Mouse (Mus musculus): ENCODE results near the gene Snrk.
"Not testable (repeated sequence)": the region's sequence is repeated elsewhere in the genome, so short reads cannot be mapped to it uniquely, and the experiment has no call there.

Snrk gene

DNA sequence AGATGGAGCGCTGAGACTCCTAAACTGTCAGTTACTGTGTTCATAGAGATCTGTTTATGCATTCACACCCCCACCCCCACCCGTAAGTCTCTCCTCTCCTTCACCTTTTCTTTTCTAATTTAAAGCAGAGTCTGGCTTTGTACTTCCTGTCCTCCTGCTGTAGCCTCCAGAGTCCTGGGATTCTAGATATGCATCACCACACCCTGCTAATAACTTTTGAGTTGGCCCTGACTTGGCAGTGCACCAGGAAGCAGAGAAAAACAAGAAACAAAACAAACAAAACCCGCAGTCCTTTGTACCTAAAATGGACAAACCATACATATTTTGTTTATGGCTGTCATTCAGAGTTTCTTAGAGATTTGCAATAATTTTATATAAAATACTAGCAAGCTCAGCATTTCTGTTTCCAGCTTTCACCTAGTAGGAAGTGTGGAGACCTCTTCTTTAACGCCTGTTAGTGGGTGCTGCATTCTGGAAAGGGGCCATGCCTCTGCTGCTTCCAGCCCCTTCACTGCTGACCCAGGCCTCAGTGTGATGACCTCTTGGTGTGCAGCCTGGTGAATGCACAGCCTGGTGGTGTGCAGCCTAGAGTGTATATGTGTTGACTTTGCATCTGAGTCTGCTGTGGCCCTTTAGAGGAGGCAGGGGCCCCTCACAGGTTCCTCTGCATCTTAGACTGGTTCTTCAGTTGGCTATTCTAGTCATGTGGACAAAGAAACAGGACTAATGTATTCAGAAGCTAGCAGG is 29.2 kb downstream of the Snrk start:
- no peak for DNase-seq

DNA sequence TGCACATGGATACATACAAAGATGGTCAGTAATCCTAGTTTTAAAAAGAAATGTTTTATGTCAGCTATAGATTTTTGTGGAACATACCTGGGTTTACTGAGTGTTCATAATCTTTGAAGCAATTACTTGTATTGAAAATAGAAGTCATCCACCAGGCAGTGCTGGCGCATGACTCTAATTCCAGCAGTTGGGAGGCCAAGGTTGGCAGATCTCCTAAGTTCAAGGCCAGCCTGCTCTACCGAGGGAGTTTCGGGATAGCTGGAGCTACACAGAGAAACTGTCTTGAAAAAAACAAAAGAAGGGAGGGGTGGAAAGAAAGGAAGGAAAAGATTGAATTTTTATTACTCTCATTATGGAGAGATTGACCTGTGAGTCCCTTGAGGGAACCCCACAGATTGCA is 31.3 kb downstream of the Snrk start:
- DNase-seq, result no peak

DNA sequence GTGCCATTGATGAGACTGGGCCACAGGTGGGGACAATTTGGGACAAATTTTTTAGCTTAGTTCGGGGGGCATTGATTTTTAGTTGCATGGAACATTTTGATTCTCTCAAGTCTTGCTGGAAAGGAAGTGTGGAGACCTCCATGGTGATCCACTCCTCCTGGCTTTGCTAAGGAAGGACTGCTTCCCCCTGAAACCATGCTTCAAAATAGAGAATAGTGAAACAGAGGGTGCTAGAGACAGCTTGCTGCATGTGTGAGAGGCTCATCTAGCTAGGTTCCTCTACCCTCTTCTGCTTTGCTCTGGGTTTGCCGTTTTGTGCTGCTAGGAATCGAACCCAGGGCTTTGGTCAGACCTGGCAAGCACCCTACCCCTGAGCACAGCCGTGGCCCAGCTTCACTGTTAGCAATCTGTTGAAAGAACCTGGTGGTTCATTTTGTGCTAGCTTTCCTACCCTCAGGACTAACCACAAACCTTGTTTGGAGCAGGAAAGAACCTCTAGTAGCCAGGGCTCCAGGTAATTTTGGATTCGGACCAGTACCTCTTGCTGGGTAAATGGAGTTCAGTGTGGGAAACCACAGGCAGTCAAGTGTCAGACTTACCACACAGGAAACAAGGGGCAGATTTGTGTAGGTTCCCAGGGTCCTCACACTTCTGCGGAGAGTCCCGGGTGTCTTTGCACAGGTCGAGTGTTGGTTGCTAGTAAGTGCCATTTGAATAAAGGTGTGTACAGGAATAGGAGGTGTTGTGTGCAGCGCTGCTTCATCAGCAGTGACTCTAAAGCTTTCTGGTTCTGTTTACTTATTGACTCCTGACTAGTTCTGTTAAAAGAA is 33.1 kb downstream of the Snrk start:
- no peak for DNase-seq

DNA sequence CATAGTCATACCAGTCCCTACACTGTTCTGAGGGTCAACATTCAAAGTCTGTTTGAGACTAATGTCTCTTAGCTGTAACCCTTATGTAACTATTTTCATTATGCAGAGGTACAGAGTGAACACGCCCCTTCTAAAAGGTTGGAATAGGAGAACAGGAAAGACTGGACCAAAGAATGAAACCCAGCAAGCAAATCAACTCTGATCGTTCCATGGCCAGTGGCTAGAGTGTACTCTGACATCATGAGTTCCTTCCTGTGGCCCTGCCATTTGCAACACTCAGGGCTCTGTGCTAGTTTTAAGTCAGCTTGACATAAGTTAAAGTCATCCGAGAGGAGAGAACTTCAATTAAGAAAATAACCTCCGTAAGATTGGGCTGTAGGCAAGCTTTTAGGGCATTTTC is 35.0 kb downstream of the Snrk start:
- DNase-seq, result peak; percentile 45

DNA sequence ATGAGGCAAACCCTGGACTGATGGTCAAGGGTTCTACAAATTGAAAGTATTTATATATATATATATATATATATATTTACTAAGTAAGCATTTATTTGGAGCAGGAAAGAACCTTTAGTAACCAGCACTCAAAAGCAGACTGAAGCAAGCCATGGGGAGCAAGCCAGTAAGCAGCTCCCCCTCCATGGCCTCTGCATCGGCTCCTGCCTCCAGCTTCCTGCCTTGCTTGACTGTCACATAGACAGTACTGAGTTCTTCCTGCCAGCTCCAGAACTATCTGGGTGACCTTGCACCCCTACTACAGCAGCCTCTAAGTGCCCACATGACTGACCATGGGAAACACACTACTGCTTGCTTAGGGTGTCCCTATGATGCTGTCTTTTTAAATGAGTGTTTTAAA is 35.4 kb downstream of the Snrk start:
- DNase-seq, result no peak

DNA sequence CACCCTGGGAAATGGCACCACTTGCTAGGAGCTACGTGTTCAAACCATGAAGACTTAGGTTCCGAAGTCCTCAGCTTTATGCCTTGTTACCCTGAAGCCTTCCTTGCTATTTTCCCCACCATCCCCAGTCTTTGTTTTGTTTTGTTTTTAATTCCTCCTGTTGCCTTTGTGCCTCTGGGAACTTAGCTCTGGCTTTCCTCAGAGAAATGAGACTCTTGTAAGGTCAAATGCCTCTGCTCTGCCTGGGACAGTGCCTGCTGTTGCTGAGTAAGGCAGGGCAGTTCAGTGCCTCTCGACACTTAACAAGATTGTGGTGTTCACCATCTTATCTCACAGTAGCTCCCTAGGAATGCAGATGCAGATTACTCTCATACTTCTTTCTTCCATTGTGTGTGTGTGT is 36.4 kb downstream of the Snrk start:
- no peak for DNase-seq

DNA sequence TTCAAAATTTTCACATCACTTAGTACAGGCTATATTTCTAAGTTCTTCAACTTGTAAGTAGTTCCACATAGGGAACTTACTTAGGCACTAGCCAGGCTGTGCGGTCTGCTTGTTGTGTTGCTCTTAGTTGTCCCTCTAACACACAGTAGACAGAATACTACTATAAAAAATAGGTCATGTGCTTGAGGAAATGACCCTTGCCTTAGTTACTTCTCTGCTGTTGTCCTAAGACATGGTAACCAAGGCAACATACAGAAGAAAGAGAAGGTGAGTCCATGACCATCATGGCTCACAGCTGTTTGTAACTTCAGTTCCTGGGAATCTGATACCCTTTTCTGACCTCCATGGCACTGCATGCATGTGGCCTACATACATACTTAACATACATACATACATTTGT is 38.1 kb downstream of the Snrk start:
- DNase-seq, result no peak

DNA sequence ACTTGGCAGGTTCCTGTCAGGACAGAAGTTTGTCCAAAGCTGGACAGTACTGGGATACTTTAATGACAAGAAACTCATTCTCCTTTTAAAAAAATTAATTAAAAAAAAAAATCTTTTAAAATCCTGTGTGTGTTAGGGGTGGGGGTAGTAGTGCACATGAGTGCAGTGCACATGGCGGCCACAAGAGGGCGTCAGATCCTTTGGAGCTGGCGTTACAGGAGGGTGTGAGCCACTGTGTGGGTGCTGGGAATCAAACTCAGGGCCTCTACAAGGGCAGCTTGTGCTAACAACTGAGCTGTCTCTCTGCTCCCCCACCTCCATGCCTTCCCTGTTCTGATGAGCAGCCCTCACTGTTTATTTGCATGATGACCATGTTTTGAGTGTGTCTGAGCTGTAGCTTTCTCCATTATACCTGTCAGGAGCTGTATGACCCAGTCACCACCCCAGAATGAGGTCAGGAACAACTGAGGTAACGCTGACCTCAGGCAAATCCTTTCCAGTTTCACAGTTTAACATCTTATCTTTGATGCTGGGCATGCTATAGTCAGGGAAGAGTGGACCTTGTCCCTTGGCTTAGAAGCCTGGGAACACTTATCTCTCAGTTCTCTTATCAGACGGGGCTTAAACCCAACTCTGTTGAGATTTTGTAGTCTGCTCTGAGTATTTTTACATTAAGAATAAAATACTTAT is 39.5 kb downstream of the Snrk start:
- DNase-seq, result no peak

DNA sequence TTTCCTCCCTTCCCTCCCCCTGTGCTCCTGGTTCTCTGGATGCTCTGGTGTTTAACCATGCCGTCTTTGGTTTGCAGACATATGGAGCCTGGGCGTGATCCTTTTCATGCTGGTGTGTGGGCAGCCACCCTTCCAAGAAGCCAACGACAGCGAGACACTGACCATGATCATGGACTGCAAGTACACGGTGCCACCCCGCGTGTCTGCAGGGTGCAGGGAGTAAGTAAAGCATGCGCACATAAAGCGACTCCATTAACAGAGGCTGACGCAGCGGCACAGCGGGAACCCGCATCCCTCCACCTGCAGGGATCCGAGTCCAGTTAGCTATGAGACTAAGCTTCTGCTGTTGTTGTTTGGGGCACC is 40.0 kb downstream of the Snrk start:
- DNase-seq, result no peak

DNA sequence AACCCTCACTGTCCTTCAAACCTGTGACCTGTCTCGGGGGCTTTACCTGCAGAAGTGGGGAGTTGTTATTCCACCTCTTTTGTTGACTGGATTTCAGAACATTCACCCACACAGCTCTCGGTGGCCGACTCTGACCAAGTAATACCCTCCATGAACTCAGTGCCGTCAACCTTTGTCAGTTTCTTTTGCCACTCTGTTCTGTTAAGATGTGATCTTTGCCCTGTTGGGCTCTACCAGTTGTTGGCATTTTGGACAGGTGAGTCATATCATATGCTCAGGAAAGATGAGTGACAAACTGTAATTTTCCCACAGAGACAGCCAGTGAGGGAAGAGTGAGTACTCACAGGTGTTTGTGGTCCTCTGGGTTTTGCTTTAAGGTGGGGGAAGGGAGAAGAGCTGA is 47.5 kb downstream of the Snrk start:
- DNase-seq, result no peak

DNA sequence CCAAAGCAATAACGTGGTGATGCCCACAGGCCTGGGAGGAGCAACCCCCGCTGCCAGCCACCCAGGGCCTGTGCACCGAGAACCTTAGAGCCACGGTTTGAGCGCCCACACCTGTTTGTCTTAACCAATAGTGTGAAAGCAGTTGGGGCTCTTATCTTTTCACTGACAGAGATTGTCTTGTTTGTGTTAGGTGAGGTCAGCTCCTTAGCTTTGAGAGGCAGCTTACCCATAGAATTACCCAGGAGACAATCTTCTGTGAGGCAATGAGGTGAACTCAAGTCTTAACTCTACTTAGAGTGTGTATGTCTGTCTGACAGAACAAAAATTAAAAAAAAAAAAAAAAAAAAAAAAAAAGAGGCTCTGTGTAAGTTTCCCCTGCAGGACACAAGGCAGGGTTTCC is 50.7 kb downstream of the Snrk start:
- DNase-seq, result not testable (repeated sequence)

DNA sequence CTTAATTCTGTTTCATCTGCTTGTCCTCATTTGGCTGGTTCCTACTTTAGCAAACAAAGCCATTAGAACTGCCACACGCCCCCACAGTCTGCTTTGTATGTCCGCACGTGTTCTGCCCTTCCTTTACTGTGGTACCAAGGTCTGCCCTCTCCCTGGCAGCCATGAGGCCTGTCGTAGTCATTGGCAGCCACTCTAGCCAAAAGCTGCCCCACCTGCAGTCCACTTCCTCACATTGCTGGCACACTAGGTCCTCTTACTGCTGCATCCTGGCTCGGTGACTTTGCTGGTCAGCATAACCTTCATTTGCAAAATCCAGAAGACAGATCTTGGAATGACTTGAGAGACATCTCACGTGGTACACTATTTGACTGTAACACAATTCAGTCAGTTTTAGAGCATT is 52.8 kb downstream of the Snrk start:
- no peak for DNase-seq

DNA sequence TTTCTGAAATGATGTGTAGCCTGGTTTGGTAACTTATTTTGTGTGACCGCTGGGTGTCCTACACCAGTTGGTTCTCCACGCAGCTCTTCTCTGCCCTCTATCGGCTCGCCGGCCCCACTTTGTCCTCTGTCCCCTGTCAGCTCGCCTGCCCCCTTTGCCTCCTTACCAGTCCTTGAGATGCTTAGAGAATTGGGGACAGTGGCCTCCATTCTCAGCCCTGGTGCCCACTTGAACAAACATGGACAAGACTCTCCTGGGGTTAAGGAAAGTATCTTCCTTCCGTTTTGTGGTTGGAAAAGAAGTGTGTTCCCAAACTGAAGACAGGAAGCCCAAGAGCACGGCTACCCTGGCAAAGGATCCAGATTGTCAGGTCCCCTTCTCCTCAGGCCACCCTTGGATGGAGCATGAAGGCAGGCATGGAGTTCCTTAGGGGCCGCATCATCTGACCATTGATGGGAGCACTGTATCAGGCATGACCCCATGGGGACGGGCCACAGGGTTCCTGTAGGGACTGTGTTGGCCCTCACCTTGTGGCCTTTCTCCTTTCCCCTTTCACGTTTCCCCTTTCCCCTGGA is 55.6 kb downstream of the Snrk start:
- DNase-seq, result no peak

DNA sequence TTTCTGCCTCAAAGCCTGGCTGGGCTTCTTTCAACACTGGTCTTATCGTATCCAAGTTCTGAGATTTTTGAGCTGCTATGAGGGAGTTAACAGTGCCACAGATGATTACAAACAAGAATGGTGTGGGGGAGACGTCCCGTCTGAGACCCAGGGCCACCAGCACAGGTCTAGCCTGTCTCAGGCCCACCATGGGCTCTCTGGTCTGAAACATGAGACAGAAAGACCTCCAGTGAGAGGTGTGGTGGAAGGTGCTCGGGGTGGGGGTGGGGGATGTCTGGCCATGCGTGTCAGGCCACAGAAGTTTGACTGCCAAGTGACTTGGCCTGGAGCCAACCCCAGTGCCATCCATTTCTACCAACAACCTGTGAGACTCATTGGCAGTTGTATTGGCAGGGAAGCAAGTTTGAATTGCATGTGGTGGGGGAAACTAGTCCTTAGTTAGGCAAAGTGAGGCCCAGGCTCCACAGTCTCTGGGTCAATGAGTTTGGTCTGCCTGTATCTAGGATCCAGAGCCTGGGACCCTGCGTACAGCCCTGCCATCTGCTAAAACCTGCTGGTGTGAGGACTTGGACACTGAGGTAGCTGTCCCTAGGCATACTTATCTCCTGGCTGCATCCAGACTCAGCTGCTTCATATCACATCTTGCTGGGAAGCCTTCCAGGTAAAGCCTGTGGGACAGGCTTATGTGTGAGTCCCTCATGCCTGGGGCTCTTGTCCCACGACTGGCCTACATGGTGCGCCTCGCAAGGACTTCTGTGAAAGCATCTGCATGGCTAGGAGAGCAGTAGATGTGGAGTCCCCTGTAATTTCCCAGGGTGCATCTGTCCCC is 56.6 kb downstream of the Snrk start:
- peak; percentile 72 for DNase-seq

DNA sequence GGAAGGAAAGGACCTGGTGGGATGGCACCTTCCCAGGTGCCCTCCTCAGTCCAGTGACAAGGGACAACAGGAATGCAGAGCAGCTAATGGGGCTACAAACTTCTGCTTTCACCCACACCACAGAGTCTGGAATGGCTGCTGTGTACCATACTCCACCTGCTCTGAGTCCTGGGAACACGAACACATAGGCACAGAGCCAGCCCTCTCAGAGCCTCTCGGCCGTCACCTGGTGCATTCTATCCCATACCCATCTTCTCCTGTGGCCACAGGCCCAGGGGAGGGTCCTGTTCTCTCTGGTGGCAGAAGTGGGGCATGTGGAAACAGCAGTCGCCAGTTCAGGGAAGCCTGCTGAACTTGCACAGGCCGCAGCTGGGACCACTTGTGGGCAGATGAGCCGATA is 57.7 kb downstream of the Snrk start:
- DNase-seq, result no peak

DNA sequence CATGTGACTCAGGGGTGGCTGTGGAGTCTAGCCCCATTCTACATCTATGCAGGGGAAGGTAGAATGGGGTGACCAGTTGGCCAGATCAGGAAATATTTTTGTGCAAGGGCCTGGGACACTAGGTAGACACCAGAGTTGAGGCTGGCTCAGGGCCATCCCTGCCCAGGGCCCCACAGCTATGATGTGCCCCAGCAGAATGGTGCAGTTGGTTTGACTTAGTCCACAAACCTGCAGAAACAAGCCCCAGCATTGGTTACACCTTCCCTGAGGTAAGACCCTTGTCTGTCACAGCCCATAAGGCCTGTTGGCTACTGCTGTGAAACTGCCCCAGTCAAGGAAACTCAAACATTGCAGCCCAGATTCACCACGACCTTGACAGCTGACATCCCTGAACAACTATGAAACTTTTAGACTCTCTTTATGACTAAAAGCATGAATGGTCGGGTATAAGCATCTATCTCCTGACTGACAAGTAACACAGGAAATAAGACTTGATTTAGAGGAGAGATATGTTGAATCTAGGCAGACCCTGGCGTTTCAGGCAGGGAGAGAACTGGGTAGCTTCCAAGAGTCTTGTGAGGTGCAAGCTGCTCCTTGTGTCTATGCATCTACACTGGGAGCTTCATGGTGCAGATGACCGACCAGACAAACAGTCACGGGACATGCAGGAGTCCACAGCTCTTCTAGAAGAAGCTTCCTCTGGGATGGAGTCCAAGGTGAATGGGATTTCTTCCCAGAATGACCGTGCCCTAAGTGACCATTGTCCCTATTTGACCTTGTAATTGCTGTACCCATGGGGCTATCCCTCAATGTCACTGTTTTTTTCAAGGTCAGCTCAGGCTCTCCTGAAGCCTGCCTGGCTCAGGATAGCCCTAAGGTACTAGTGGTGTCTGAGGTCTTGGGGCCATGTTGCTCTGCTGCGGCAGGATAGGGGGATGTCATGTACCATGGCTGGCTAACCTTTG is 60.5 kb downstream of the Snrk start:
- DNase-seq, result peak; percentile 70

DNA sequence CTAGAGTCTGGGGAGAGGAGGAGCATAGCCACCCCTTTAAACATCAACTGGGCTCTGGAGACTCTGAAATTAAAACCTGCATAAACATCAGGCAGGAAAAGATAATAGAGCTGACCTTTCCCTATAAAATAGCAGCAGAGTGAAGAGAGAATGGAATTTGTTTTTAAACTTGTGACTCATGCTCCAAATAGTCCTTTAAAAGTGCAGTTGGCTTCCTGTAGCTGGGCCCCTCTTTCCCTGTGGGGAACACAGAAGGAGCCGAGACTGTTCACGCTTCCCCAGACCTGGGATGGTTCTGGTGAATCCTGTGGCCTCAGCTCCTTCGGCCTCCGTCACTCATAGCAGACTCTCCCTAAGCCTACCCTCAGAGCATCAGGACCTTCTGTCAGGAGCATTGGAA is 61.4 kb downstream of the Snrk start:
- DNase-seq, result no peak

DNA sequence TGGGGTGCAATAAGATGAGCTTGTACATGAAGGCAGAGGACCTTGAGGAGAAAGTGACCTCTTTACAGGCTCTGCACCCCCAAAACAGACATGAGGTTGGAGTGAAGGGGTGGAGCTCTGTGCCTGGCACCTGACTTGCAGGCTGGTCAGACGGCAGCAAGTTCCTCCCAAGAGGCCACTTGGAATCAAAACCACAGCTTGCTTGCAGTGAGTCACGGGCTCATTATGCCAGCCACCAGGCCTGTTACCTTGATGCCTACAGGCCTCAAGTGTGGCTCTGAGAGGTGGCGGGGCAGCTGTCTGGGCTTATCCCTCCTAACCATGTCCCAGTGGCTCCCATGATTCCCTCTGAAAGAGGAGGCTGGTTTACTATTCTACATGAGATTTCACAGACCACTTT is 63.0 kb downstream of the Snrk start:
- no peak for DNase-seq

DNA sequence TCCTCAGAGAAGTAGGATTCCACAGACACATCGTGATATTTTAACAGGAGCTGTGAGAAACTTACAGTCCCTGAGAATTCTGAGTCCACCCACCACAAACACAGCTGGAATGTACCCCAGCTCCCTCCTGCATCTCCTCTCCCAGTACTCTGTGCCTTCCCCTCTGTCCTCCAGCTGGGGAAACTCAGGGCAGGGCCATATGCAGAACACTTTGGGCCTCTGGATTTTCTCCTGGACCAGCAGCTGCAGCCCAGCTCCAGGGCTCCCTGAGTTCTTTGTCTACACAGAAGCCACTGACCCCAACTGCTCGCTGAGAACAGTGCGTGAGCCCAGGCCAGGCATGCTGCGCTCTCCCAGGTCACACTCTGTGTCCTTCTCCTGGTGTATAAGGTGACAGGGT is 66.0 kb downstream of the Snrk start:
- DNase-seq, result no peak

DNA sequence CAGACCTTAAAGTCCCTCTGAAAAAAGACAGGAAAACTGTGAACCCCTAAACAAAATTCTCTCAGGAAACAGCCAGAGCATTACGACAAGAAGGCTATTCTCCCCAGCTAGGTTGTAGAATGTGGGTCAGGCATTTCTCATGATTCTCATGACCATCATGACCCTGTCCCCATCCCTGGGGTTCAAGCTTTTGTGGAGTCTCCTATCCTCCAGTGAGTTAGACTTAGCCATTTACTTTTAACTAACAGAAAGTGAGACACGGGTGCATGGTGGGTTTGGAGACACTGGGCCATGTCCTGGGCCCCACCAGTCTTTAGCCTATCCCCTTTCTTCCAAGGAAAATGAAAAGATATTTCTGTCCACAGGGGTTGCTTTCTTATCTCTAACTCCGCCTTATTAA is 67.3 kb downstream of the Snrk start:
- DNase-seq, result no peak

DNA sequence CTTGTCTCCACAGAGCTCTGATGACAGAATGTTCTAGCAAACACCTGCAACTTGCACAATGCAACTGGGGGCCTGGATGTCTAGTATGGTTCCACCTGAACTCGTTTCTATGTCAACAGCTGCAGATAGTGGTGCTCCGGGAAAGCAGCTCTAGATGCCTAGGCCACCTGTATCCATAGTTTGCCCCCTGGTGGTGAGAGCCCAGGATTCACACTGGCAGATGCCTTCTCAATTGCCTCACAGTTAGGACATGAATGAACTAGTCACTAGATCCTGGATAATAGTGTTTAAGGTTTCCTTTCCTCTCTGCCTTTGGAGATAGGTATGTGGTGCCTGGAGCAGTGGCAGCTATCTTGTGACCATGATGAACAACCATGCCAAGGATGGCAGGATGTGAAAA is 68.0 kb downstream of the Snrk start:
- peak; percentile 91 for DNase-seq

DNA sequence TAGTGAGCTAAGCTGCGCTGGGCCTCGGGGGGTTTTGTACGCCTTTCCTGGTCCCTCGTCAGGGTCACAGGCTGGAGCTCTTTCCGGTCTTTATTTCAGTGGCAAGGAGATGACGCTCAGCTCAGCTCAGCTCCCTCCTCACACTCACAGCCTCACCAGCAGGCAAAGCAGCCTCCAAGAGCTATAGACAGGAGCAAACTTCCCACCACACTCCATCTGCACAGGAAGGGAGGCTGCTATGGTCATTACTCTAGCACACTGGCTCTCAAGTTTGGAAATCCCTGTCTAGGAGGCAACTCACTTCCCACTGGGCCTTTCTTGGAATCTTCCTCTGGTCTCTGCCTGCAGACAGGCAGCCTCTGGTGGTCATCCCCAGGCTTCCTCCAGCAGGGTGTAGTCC is 68.9 kb downstream of the Snrk start:
- DNase-seq, result no peak

Measured in kidney, adult 9 months (tissue).